Mouse (Mus musculus) midbrain, embryonic 14.5 days (tissue): ENCODE data around the gene Cct3. TPM values are rescaled to one million over a fixed set of nuclear protein-coding genes. Genes with fewer than 3 reads are reported as not detected.
"Not testable (repeated sequence)": the region's sequence is repeated elsewhere in the genome, so short reads cannot be mapped to it uniquely, and the experiment has no call there.

Experiments
- ATAC-seq: fragments of 200-750 bp; cut with Nextera tagmentation; 2 replicates; pipeline ENCODE4 v1.8.0; 2017; ENCODE audit warnings: moderate number of reproducible peaks, moderate library complexity; ENCODE audit not compliant: low FRiP score, low TSS enrichment
- DNase-seq: peaks from one replicate; pipeline ENCODE4 v3.0.0-alpha.2; 2015
- H3K27ac ChIP-seq: fragments of 300-500 bp; sonication (generic); replicated peaks from 2 replicates; pipeline ENCODE4 v1.5.1; 2014; ENCODE audit warnings: mild to moderate bottlenecking, low read depth, low read length, moderate library complexity
- H3K27me3 ChIP-seq: fragments of 300-500 bp; sonication (generic); 2 replicates; pipeline ENCODE4 v1.6.1; 2014; ENCODE audit warnings: low read length, control low read depth, mixed read lengths; ENCODE audit not compliant: control insufficient read depth, insufficient read depth
- H3K36me3 ChIP-seq: fragments of 300-500 bp; sonication (generic); 2 replicates; pipeline ENCODE4 v1.6.1; 2014; ENCODE audit warnings: low read length, control low read depth; ENCODE audit not compliant: control insufficient read depth, insufficient read depth
- H3K4me1 ChIP-seq: fragments of 300-500 bp; sonication (generic); 2 replicates; pipeline ENCODE4 v1.6.1; 2014; ENCODE audit warnings: mild to moderate bottlenecking, antibody characterized with exemption, low read length, control low read depth; ENCODE audit not compliant: control insufficient read depth, insufficient read depth
- H3K4me2 ChIP-seq: fragments of 300-500 bp; sonication (generic); 2 replicates; pipeline ENCODE4 v1.6.1; 2014; ENCODE audit warnings: mild to moderate bottlenecking, low read length, moderate library complexity
- H3K4me3 ChIP-seq: fragments of 300-500 bp; sonication (generic); replicated peaks from 2 replicates; pipeline ENCODE4 v1.5.1; 2014; ENCODE audit warnings: low read depth, low read length
- H3K9ac ChIP-seq: fragments of 300-500 bp; sonication (generic); replicated peaks from 2 replicates; pipeline ENCODE4 v1.6.1; 2014; ENCODE audit warnings: mild to moderate bottlenecking, low read length, moderate library complexity
- H3K9me3 ChIP-seq: fragments of 300-500 bp; sonication (generic); 2 replicates; pipeline ENCODE4 v1.6.1; 2016; ENCODE audit warnings: low read length, control low read depth, mixed read lengths; ENCODE audit not compliant: control insufficient read depth
- WGBS: fragments of 180-500 bp; shearing (Covaris S2); extraction: QIAGEN DNeasy Blood & Tissue Kit; methylation state at CpG from one replicate; pipeline ENCODE4 v1.1.7; 2014; 5-methylcytosine and 5-hydroxymethylcytosine counted together
- polyA plus RNA-seq: library from polyadenylated mRNA; unstranded; fragments of >200 nt; fragmentation: Nextera tagmentation; extraction: Ambion mirVana; gene quantifications from 2 replicates; pipeline ENCODE4 v1.2.1, GENCODE M21; 2014

Gene Cct3
- polyA plus RNA-seq, 1 experiment from 2014 or later = 493 TPM

GRCm38 (mm10) chr3:88361096-88361495 is 64.2 kb downstream of the Cct3 start:
- 87% methylated on average over 6 of the region's 6 CpGs for WGBS
- H3K9ac ChIP-seq = no peak overlapping the region
- DNase-seq (no peak), ATAC-seq (no peak)
- H3K4me3 ChIP-seq = no peak overlapping the region
- H3K36me3 ChIP-seq = peaks cover 70% of the 10 kb centered on the region
- no peaks in the 10 kb centered on the region for H3K4me1 ChIP-seq
- H3K9me3 ChIP-seq = no peaks in the 10 kb centered on the region
- H3K27ac ChIP-seq = no peak overlapping the region
- no peak overlapping the region for H3K4me2 ChIP-seq
- H3K27me3 ChIP-seq = peaks cover 5% of the 10 kb centered on the region

GRCm38 (mm10) chr3:88361612-88362313 is 64.8 kb downstream of the Cct3 start:
- peaks cover 7% of the 10 kb centered on the region for H3K27me3 ChIP-seq
- H3K4me1 ChIP-seq = no peaks in the 10 kb centered on the region
- H3K9ac ChIP-seq = no peak overlapping the region
- 89% methylated on average over 2 of the region's 2 CpGs for WGBS
- H3K4me2 ChIP-seq = no peak overlapping the region
- no peak overlapping the region for H3K27ac ChIP-seq
- DNase-seq (no peak), ATAC-seq (no peak)
- H3K4me3 ChIP-seq = no peak overlapping the region
- no peaks in the 10 kb centered on the region for H3K9me3 ChIP-seq
- H3K36me3 ChIP-seq = peaks cover 63% of the 10 kb centered on the region

GRCm38 (mm10) chr3:88363700-88364099 is 66.8 kb downstream of the Cct3 start:
- Histone ChIP-seq H3K9ac (no peak overlapping the region), H3K27me3 (peaks cover 7% of the 10 kb centered on the region), H3K36me3 (peaks cover 44% of the 10 kb centered on the region), H3K9me3 (no peaks in the 10 kb centered on the region), H3K4me3 (no peak overlapping the region), H3K4me2 (no peak overlapping the region), H3K4me1 (no peaks in the 10 kb centered on the region), H3K27ac (no peak overlapping the region)
- WGBS = 61% methylated on average over 4 of the region's 4 CpGs
- ATAC-seq (no peak), DNase-seq (peak; percentile 5)

GRCm38 (mm10) chr3:88364337-88364736 is 67.4 kb downstream of the Cct3 start, which contains the start of gene Paqr6:
Gene Paqr6 (plus strand): TSS chr3:88364584.
- Histone ChIP-seq H3K4me1 (no peaks in the 10 kb centered on the region), H3K9me3 (no peaks in the 10 kb centered on the region), H3K36me3 (peaks cover 37% of the 10 kb centered on the region), H3K27me3 (peaks cover 7% of the 10 kb centered on the region), H3K9ac (no peak within 1 kb of the TSS), H3K4me3 (no peak within 1 kb of the TSS), H3K4me2 (no peak within 1 kb of the TSS), H3K27ac (no peak within 1 kb of the TSS)
- DNase-seq (peak; percentile 24), ATAC-seq (no peak)
- 2% methylated on average over 16 of the region's 16 CpGs for WGBS

GRCm38 (mm10) chr3:88365705-88366361 is 68.9 kb downstream of the Cct3 start:
- ATAC-seq = no peak
- Histone ChIP-seq H3K4me2 (no peak overlapping the region), H3K27me3 (peaks cover 7% of the 10 kb centered on the region), H3K27ac (no peak overlapping the region), H3K4me1 (no peaks in the 10 kb centered on the region), H3K4me3 (no peak overlapping the region), H3K36me3 (peaks cover 22% of the 10 kb centered on the region), H3K9me3 (0 out of 2 replicates have a peak, but pooled peaks cover 4% of the 10 kb centered on the region), H3K9ac (no peak overlapping the region)
- 41% methylated on average over 34 of the region's 34 CpGs for WGBS
- no peak for DNase-seq

GRCm38 (mm10) chr3:88366830-88367428 is 70.0 kb downstream of the Cct3 start:
- not testable (repeated sequence) for H3K9ac ChIP-seq, H3K9me3 ChIP-seq, H3K4me1 ChIP-seq, H3K27me3 ChIP-seq, H3K27ac ChIP-seq
- peak; percentile 44 for DNase-seq
- Histone ChIP-seq H3K4me2 (peak overlapping the region; percentile 37), H3K36me3 (peaks cover 11% of the 10 kb centered on the region), H3K4me3 (0 out of 2 replicates have a peak overlapping the region, but pooled peaks have one; percentile 10)
- WGBS = under 1% methylated on average over 17 of the region's 22 CpGs
- ATAC-seq = peak; percentile 68

GRCm38 (mm10) chr3:88367517-88367916 is 70.6 kb downstream of the Cct3 start:
- H3K27ac ChIP-seq, H3K4me3 ChIP-seq, H3K9ac ChIP-seq, H3K4me2 ChIP-seq, DNase-seq, ATAC-seq, H3K27me3 ChIP-seq, H3K36me3 ChIP-seq, H3K4me1 ChIP-seq, H3K9me3 ChIP-seq: not testable (repeated sequence)
- WGBS = 43% methylated on average over 3 of the region's 7 CpGs

- not testable (repeated sequence) for H3K27me3 ChIP-seq, H3K4me2 ChIP-seq, H3K36me3 ChIP-seq, H3K9me3 ChIP-seq, ATAC-seq, H3K27ac ChIP-seq, DNase-seq, H3K4me1 ChIP-seq, H3K9ac ChIP-seq, H3K4me3 ChIP-seq
- WGBS = 91% methylated on average over 7 of the region's 7 CpGs
Measured at GRCm38 (mm10) chr3:88368511-88368910, 71.6 kb downstream of the Cct3 start.
